ENCODE assay signal across 15 mouse cellular contexts in the genomic region with DNA sequence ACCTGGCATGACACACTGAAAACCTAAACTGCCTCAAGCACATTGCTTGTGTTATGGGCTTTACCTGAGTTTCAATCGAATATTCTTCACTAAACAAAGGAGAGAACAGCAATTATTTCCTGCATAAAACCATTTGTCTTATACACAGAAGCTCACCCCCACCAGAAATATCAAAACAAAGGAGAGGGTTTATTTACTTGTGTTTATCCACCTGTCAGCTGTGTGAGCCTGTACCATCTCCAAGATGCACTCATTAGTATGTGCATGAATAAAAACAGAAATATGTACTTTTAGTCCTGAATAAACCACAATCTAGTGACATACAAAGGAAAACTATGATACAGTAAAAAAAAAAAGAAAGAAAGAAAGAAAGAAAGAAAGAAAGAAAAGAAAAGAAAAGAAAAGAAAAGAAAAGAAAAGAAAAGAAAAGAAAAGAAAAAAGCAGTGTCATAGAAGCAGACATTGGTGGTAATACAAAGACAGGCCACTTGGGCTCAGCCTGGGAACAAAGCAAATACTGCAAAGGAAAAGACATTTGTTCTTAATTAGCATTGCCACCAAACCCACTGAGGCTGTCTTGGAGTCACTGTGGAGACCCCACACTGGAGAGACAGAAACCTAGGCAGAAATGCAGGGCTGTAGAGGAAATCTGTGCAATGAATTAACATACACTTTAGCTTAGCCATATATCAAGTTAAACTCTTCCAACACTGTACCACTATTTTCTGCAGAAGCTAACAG.
DNase-seq lines count a peak whose midpoint lies in the region; ATAC-seq and TF ChIP-seq lines count a peak whose summit lies in the region.
"Had no signal": no experiment of that assay in that cellular context is flagged by ENCODE, and none has a peak within 500 bp of the region (broad histone marks: within the 10 kb centered on the region; RNA-seq: fewer than 3 reads in every experiment).

No protein-coding gene starts in this region.

- no peak overlapping the region for H3K9ac ChIP-seq in forebrain, embryonic 15.5 days (replicated peaks)
- H3K9ac ChIP-seq in limb, embryonic 11.5 days (ENCODE audit: low read length) = no peak overlapping the region
- H3K9ac ChIP-seq: lung, embryonic 15.5 days had no signal

- no peak overlapping the region for H3K4me2 ChIP-seq in forebrain, embryonic 15.5 days (replicated peaks)
- H3K4me2 ChIP-seq in limb, embryonic 11.5 days (ENCODE audit: low read depth, severe bottlenecking) = no peak overlapping the region
- H3K4me2 ChIP-seq: liver, embryonic 11.5 days; lung, embryonic 15.5 days had no signal

- 36% methylated on average over 1 of the region's 1 CpGs for WGBS in forebrain, embryonic 15.5 days
- 67% methylated on average over 1 of the region's 1 CpGs for WGBS in limb, embryonic 11.5 days

- no peak overlapping the region for H3K4me3 ChIP-seq in layer of hippocampus, adult 2 months
- H3K4me3 ChIP-seq in forebrain, embryonic 15.5 days = no peak overlapping the region
- no peak overlapping the region for H3K4me3 ChIP-seq in limb, embryonic 11.5 days (ENCODE audit: low read depth, low read length)
- H3K4me3 ChIP-seq: erythroblast, embryonic 14.5 days; lung, embryonic 15.5 days had no signal

- peak; percentile 54 for ATAC-seq in forebrain, embryonic 15.5 days (replicated peaks)
- 0 out of 2 replicates have a peak, but pooled peaks have one; percentile 64 for ATAC-seq in limb, embryonic 11.5 days (ENCODE audit: insufficient number of reproducible peaks, low FRiP score, low TSS enrichment, low read depth)

- H3K27ac ChIP-seq in layer of hippocampus, adult 2 months = no peak overlapping the region
- peak overlapping the region; percentile 56; the same call in 1 of the 2 replicates for H3K27ac ChIP-seq in forebrain, embryonic 15.5 days (replicated peaks)
- H3K27ac ChIP-seq in limb, embryonic 11.5 days (replicated peaks; ENCODE audit: low read depth, low read length) = no peak overlapping the region
- H3K27ac ChIP-seq: lung, embryonic 15.5 days had no signal

- H3K4me1 ChIP-seq in forebrain, embryonic 15.5 days = peaks cover 13% of the 10 kb centered on the region
- no peaks in the 10 kb centered on the region for H3K4me1 ChIP-seq in limb, embryonic 11.5 days (ENCODE audit: control insufficient read depth, insufficient read depth, low read length)
- H3K4me1 ChIP-seq: lung, embryonic 15.5 days had no signal

- no peaks in the 10 kb centered on the region for H3K36me3 ChIP-seq in forebrain, embryonic 15.5 days
- no peaks in the 10 kb centered on the region for H3K36me3 ChIP-seq in limb, embryonic 11.5 days (ENCODE audit: control insufficient read depth, insufficient read depth, low read length)
- H3K36me3 ChIP-seq: lung, embryonic 15.5 days had no signal

- H3K27me3 ChIP-seq in forebrain, embryonic 15.5 days = no peaks in the 10 kb centered on the region
- H3K27me3 ChIP-seq in limb, embryonic 11.5 days (ENCODE audit: control insufficient read depth, insufficient read depth, low read length) = no peaks in the 10 kb centered on the region
- H3K27me3 ChIP-seq: lung, embryonic 15.5 days had no signal

- TF ChIP-seq CTCF in layer of hippocampus, adult 2 months (conservative IDR thresholded peaks at IDR 0.05) = peak; percentile 64

- no peaks in the 10 kb centered on the region for H3K9me3 ChIP-seq in forebrain, embryonic 15.5 days
- no peaks in the 10 kb centered on the region for H3K9me3 ChIP-seq in limb, embryonic 11.5 days (ENCODE audit: control insufficient read depth, low read length)
- H3K9me3 ChIP-seq: lung, embryonic 15.5 days had no signal

- no peak for DNase-seq in layer of hippocampus, adult 2 months (ENCODE audit: low spot score in 2 of 2)
- no peak for DNase-seq in layer of hippocampus, postnatal 14 days (ENCODE audit: low spot score in 2 of 2)
- DNase-seq in embryo, embryonic 10.5 days (ENCODE audit: low spot score) = peak; percentile 54
- DNase-seq in limb, embryonic 11.5 days (ENCODE audit: low spot score) = peak; percentile 46
- no peak for DNase-seq in frontal cortex, postnatal 10 days (ENCODE audit: low spot score in 2 of 2)
- no peak for DNase-seq in MN1 (ENCODE audit: low spot score)
- DNase-seq in gastrocnemius, postnatal 25 days = no peak
- DNase-seq: adrenal gland, postnatal 36 days; cerebellum, postnatal 36 days; right cerebral cortex, postnatal 14 days; thymus, adult 2 months had no signal

Comparison
In these comparisons a context has a peak if more than half of its experiments do, and no peak if none do; other contexts are left out.
1. DNase-seq: peak in embryo, embryonic 10.5 days (single experiment) and limb, embryonic 11.5 days (single experiment); none in layer of hippocampus, adult 2 months (0 of 2), layer of hippocampus, postnatal 14 days (0 of 2), frontal cortex, postnatal 10 days (0 of 2), MN1 (single experiment) and gastrocnemius, postnatal 25 days (single experiment).